ENCODE assay signal across 27 mouse cellular contexts in genomic region chr1:32199664-32200260, GRCm38 (mm10). TPM values are rescaled to one million over a fixed set of nuclear protein-coding genes. Genes with fewer than 3 reads are reported as not detected.
"Had no signal": no experiment of that assay in that cellular context is flagged by ENCODE, and none has a peak within 500 bp of the region (broad histone marks: within the 10 kb centered on the region; RNA-seq: fewer than 3 reads in every experiment).

No protein-coding gene starts in this region.

- H3K9me3 ChIP-seq: heart, embryonic 10.5 days; heart, embryonic 12.5 days; hindbrain, embryonic 12.5 days; intestine, embryonic 15.5 days; limb, embryonic 10.5 days; limb, embryonic 12.5 days had no signal

- DNase-seq: gastrocnemius, adult 2 months; gastrocnemius, postnatal 10 days; gastrocnemius, postnatal 25 days; heart, adult 18-20 months; heart, postnatal 10 days; heart, postnatal 4 days; kidney, adult 18-20 months; kidney, adult 8-10 months; kidney, postnatal 10 days; kidney, postnatal 25 days; kidney, postnatal 4 days; liver had no signal

- H3K4me2 ChIP-seq: heart, embryonic 12.5 days; hindbrain, embryonic 12.5 days; hindbrain, embryonic 14.5 days; intestine, embryonic 15.5 days; limb, embryonic 12.5 days had no signal

- H3K9ac ChIP-seq: heart, embryonic 12.5 days; hindbrain, embryonic 12.5 days; hindbrain, embryonic 14.5 days; intestine, embryonic 15.5 days; limb, embryonic 12.5 days had no signal

- H3K27me3 ChIP-seq: heart, embryonic 12.5 days; hindbrain, embryonic 12.5 days; intestine, embryonic 15.5 days; limb, embryonic 12.5 days had no signal

- ATAC-seq: hindbrain, embryonic 16.5 days; inflammation-experienced regulatory T-cells, adult 6 months; intestine, embryonic 15.5 days; intestine, postnatal 0 days had no signal

- H3K4me3 ChIP-seq: gastrocnemius, adult 2 months; heart, embryonic 10.5 days; heart, embryonic 12.5 days; hindbrain, embryonic 10.5 days; hindbrain, embryonic 12.5 days; intestine, embryonic 15.5 days; layer of hippocampus, adult 2 months; left cerebral cortex, adult 2 months; limb, embryonic 10.5 days; limb, embryonic 12.5 days had no signal

- H3K4me1 ChIP-seq: heart, embryonic 10.5 days; heart, embryonic 12.5 days; hindbrain, embryonic 10.5 days; hindbrain, embryonic 12.5 days; intestine, embryonic 15.5 days; limb, embryonic 10.5 days; limb, embryonic 12.5 days had no signal

- H3K36me3 ChIP-seq: heart, embryonic 10.5 days; heart, embryonic 12.5 days; hindbrain, embryonic 10.5 days; hindbrain, embryonic 12.5 days; intestine, embryonic 15.5 days; limb, embryonic 10.5 days; limb, embryonic 12.5 days had no signal

- H3K27ac ChIP-seq: gastrocnemius, adult 2 months; heart, embryonic 10.5 days; hindbrain, embryonic 10.5 days; hindbrain, embryonic 12.5 days; hindbrain, embryonic 14.5 days; intestine, embryonic 15.5 days; layer of hippocampus, adult 2 months; left cerebral cortex, adult 2 months; limb, embryonic 10.5 days; limb, embryonic 12.5 days had no signal

RNA-seq across cellular contexts. Expression of gene Khdrbs2, which starts 27.2 kb away (rescaled TPM):
- total RNA-seq: gastrocnemius, adult 2 months; gastrocnemius, postnatal 25 days; granulocyte monocyte progenitor cell, adult 5-6 weeks; heart, adult 18-20 months; heart, adult 8-10 months had no signal
